13 mouse cellular contexts compared by ENCODE assay signal in genomic region chr9:118738311-118738710, GRCm38 (mm10).
DNase-seq lines count a peak whose midpoint lies in the region; ATAC-seq lines count a peak whose summit lies in the region.
"Had no signal": no experiment of that assay in that cellular context is flagged by ENCODE, and none has a peak within 500 bp of the region (broad histone marks: within the 10 kb centered on the region; RNA-seq: fewer than 3 reads in every experiment).

No protein-coding gene starts in this region.

- DNase-seq in hindbrain, embryonic 10.5 days (ENCODE audit: low spot score): no peak
- no peak for DNase-seq in hindbrain, embryonic 11.5 days (ENCODE audit: low spot score)
- DNase-seq in Muller cell, postnatal 12 days (ENCODE audit: inconsistent ontology term): peak; percentile 39
- DNase-seq in right cerebral cortex, adult 18-20 months: no peak
- no peak for DNase-seq in spleen, postnatal 14 days (ENCODE audit: low spot score in 2 of 2)
- DNase-seq: cerebellum, adult 2 months; thymus, postnatal 14 days had no signal

- H3K9ac ChIP-seq in hindbrain, embryonic 11.5 days (ENCODE audit: low read depth, low read length): no peak overlapping the region
- H3K9ac ChIP-seq in intestine, embryonic 16.5 days (ENCODE audit: low read depth, low read length): 0 out of 2 replicates have a peak overlapping the region, but pooled peaks have one; percentile 2
- H3K9ac ChIP-seq: hindbrain, embryonic 15.5 days; liver, embryonic 14.5 days; neural tube, embryonic 15.5 days had no signal

- no peaks in the 10 kb centered on the region for H3K27me3 ChIP-seq in hindbrain, embryonic 10.5 days (ENCODE audit: insufficient read depth, poor library complexity, severe bottlenecking)
- H3K27me3 ChIP-seq in hindbrain, embryonic 11.5 days (ENCODE audit: control insufficient read depth, insufficient read depth, low read length): no peaks in the 10 kb centered on the region
- H3K27me3 ChIP-seq in intestine, embryonic 16.5 days (replicated peaks; ENCODE audit: control insufficient read depth, insufficient read depth, low read length): no peaks in the 10 kb centered on the region
- H3K27me3 ChIP-seq: hindbrain, embryonic 15.5 days; neural tube, embryonic 15.5 days had no signal

- H3K9me3 ChIP-seq in hindbrain, embryonic 10.5 days: no peaks in the 10 kb centered on the region
- H3K9me3 ChIP-seq in hindbrain, embryonic 11.5 days (ENCODE audit: control insufficient read depth, low read length): no peaks in the 10 kb centered on the region
- no peaks in the 10 kb centered on the region for H3K9me3 ChIP-seq in intestine, embryonic 16.5 days (ENCODE audit: control insufficient read depth, low read length)
- H3K9me3 ChIP-seq: hindbrain, embryonic 15.5 days; neural tube, embryonic 15.5 days had no signal

- no peak overlapping the region for H3K4me2 ChIP-seq in hindbrain, embryonic 11.5 days (replicated peaks; ENCODE audit: low read depth, low read length)
- no peak overlapping the region for H3K4me2 ChIP-seq in intestine, embryonic 16.5 days (ENCODE audit: low read depth, low read length)
- H3K4me2 ChIP-seq: hindbrain, embryonic 15.5 days; neural tube, embryonic 15.5 days had no signal

- ATAC-seq in hindbrain, embryonic 11.5 days (ENCODE audit: low FRiP score): no peak
- no peak for ATAC-seq in intestine, embryonic 16.5 days
- ATAC-seq: forebrain, embryonic 14.5 days had no signal

- WGBS in hindbrain, embryonic 10.5 days: 76% methylated on average over 5 of the region's 5 CpGs
- WGBS in hindbrain, embryonic 11.5 days: 82% methylated on average over 5 of the region's 5 CpGs
- WGBS in intestine, embryonic 16.5 days: 67% methylated on average over 5 of the region's 5 CpGs

- 0 out of 2 replicates have a peak overlapping the region, but pooled peaks have one; percentile 23 for H3K27ac ChIP-seq in hindbrain, embryonic 10.5 days
- no peak overlapping the region for H3K27ac ChIP-seq in hindbrain, embryonic 11.5 days (ENCODE audit: low read depth, low read length)
- H3K27ac ChIP-seq in brown adipose tissue, adult 24 weeks (replicated peaks; ENCODE audit: low read depth, low read length): peak overlapping the region; percentile 16
- H3K27ac ChIP-seq in intestine, embryonic 16.5 days (ENCODE audit: low read length): peak overlapping the region; percentile 83
- H3K27ac ChIP-seq: hindbrain, embryonic 15.5 days; liver, embryonic 14.5 days; neural tube, embryonic 15.5 days had no signal

- no peak overlapping the region for H3K4me3 ChIP-seq in hindbrain, embryonic 10.5 days
- H3K4me3 ChIP-seq in hindbrain, embryonic 11.5 days (ENCODE audit: low read depth, low read length): no peak overlapping the region
- no peak overlapping the region for H3K4me3 ChIP-seq in brown adipose tissue, adult 24 weeks (ENCODE audit: insufficient read depth, low read depth, low read length)
- no peak overlapping the region for H3K4me3 ChIP-seq in intestine, embryonic 16.5 days (ENCODE audit: low read length)
- H3K4me3 ChIP-seq: hindbrain, embryonic 15.5 days; neural tube, embryonic 15.5 days had no signal

- H3K4me1 ChIP-seq in hindbrain, embryonic 10.5 days (replicated peaks): peaks cover 19% of the 10 kb centered on the region
- no peaks in the 10 kb centered on the region for H3K4me1 ChIP-seq in hindbrain, embryonic 11.5 days (replicated peaks; ENCODE audit: control insufficient read depth, insufficient read depth, low read length)
- peaks cover 15% of the 10 kb centered on the region for H3K4me1 ChIP-seq in brown adipose tissue, adult 24 weeks (ENCODE audit: control insufficient read depth, insufficient read depth, insufficient read length, low read length)
- peaks cover 9% of the 10 kb centered on the region; the same call in 1 of the 2 replicates for H3K4me1 ChIP-seq in intestine, embryonic 16.5 days (ENCODE audit: control insufficient read depth, insufficient read depth, low read length)
- H3K4me1 ChIP-seq: hindbrain, embryonic 15.5 days had no signal

- no peaks in the 10 kb centered on the region for H3K36me3 ChIP-seq in hindbrain, embryonic 10.5 days
- H3K36me3 ChIP-seq in hindbrain, embryonic 11.5 days (ENCODE audit: control insufficient read depth, insufficient read depth, low read length): no peaks in the 10 kb centered on the region
- H3K36me3 ChIP-seq in intestine, embryonic 16.5 days (ENCODE audit: control insufficient read depth, insufficient read depth, low read length): no peaks in the 10 kb centered on the region
- H3K36me3 ChIP-seq: hindbrain, embryonic 15.5 days; neural tube, embryonic 15.5 days had no signal
